Mouse (Mus musculus) limb, embryonic 13.5 days (tissue): ENCODE measurements around the gene Specc1. TPM values are rescaled to one million over a fixed set of nuclear protein-coding genes. Genes with fewer than 3 reads are reported as not detected.

ENCODE experiments used
- ATAC-seq: fragments of 200-750 bp; cut with Nextera tagmentation; 2 replicates; pipeline ENCODE4 v1.8.0; 2017; ENCODE audit warnings: low read depth, moderate number of reproducible peaks, moderate TSS enrichment; ENCODE audit not compliant: low FRiP score
- H3K27ac ChIP-seq: fragments of 300-500 bp; sonication (generic); 2 replicates; pipeline ENCODE4 v1.5.1; 2015; ENCODE audit warnings: inconsistent platforms, mild to moderate bottlenecking, moderate library complexity
- H3K27me3 ChIP-seq: fragments of 300-500 bp; sonication (generic); 2 replicates; pipeline ENCODE4 v1.6.1; 2015; ENCODE audit warnings: mild to moderate bottlenecking, inconsistent platforms
- H3K36me3 ChIP-seq: fragments of 300-500 bp; sonication (generic); 2 replicates; pipeline ENCODE4 v1.6.1; 2015; ENCODE audit warnings: inconsistent platforms, mild to moderate bottlenecking, moderate library complexity
- H3K4me1 ChIP-seq: fragments of 300-500 bp; sonication (generic); 2 replicates; pipeline ENCODE4 v1.6.1; 2015; ENCODE audit warnings: inconsistent platforms
- H3K4me2 ChIP-seq: fragments of 300-500 bp; sonication (generic); replicated peaks from 2 replicates; pipeline ENCODE4 v1.6.1; 2015; ENCODE audit warnings: inconsistent platforms, mild to moderate bottlenecking, moderate library complexity
- H3K4me3 ChIP-seq: fragments of 300-500 bp; sonication (generic); 2 replicates; pipeline ENCODE4 v1.5.1; 2015; ENCODE audit warnings: moderate library complexity, mild to moderate bottlenecking, inconsistent platforms
- H3K9ac ChIP-seq: fragments of 300-500 bp; sonication (generic); 2 replicates; pipeline ENCODE4 v1.6.1; 2015; ENCODE audit warnings: mild to moderate bottlenecking, inconsistent platforms
- H3K9me3 ChIP-seq: fragments of 300-500 bp; sonication (generic); 2 replicates; pipeline ENCODE4 v1.6.1; 2016; ENCODE audit warnings: inconsistent platforms
- WGBS: fragments of 180-500 bp; shearing (Covaris S2); methylation state at CpG from one replicate; pipeline ENCODE4 v1.1.7; 2015; 5-methylcytosine and 5-hydroxymethylcytosine counted together
- polyA plus RNA-seq: library from polyadenylated mRNA; unstranded; fragments of >200 nt; fragmentation: Nextera tagmentation; extraction: Ambion mirVana; gene quantifications from 2 replicates; pipeline ENCODE4 v1.2.1, GENCODE M21; 2015

Specc1 gene
- polyA plus RNA-seq, 1 experiment from 2014 or later: 12.3 TPM

GRCm38 (mm10) chr11:62086648-62087047 is 130.1 kb downstream of the Specc1 start:
- no peaks in the 10 kb centered on the region for H3K27me3 ChIP-seq
- WGBS: 82% methylated on average over 2 of the region's 2 CpGs
- ATAC-seq: no peak
- H3K4me1 ChIP-seq: peaks cover 4% of the 10 kb centered on the region; the same call in 1 of the 2 replicates
- H3K4me2 ChIP-seq: no peak overlapping the region
- no peak overlapping the region for H3K4me3 ChIP-seq
- H3K36me3 ChIP-seq: no peaks in the 10 kb centered on the region
- no peak overlapping the region for H3K27ac ChIP-seq
- H3K9ac ChIP-seq: no peak overlapping the region
- no peaks in the 10 kb centered on the region for H3K9me3 ChIP-seq

GRCm38 (mm10) chr11:62087051-62087450 is 130.5 kb downstream of the Specc1 start:
- Histone ChIP-seq H3K9me3 (no peaks in the 10 kb centered on the region), H3K4me3 (no peak overlapping the region), H3K9ac (no peak overlapping the region), H3K4me2 (no peak overlapping the region), H3K36me3 (no peaks in the 10 kb centered on the region), H3K27me3 (no peaks in the 10 kb centered on the region), H3K4me1 (peaks cover 4% of the 10 kb centered on the region; the same call in 1 of the 2 replicates), H3K27ac (no peak overlapping the region)
- 95% methylated on average over 1 of the region's 1 CpGs for WGBS
- no peak for ATAC-seq

- WGBS: 85% methylated on average over 3 of the region's 3 CpGs
- Histone ChIP-seq H3K27ac (no peak overlapping the region), H3K9ac (no peak overlapping the region), H3K36me3 (no peaks in the 10 kb centered on the region), H3K4me3 (no peak overlapping the region), H3K4me1 (peaks cover 4% of the 10 kb centered on the region; the same call in 1 of the 2 replicates), H3K4me2 (no peak overlapping the region), H3K9me3 (no peaks in the 10 kb centered on the region), H3K27me3 (no peaks in the 10 kb centered on the region)
- ATAC-seq: no peak
Observed at GRCm38 (mm10) chr11:62088651-62089050, 132.1 kb downstream of the Specc1 start.

- Histone ChIP-seq H3K9ac (no peak overlapping the region), H3K4me3 (no peak overlapping the region), H3K27me3 (no peaks in the 10 kb centered on the region), H3K4me2 (no peak overlapping the region), H3K36me3 (no peaks in the 10 kb centered on the region), H3K9me3 (no peaks in the 10 kb centered on the region), H3K4me1 (peaks cover 4% of the 10 kb centered on the region; the same call in 1 of the 2 replicates), H3K27ac (no peak overlapping the region)
- no peak for ATAC-seq
- 64% methylated on average over 6 of the region's 6 CpGs for WGBS
Observed at GRCm38 (mm10) chr11:62090321-62090720, 133.8 kb downstream of the Specc1 start.

- ATAC-seq: no peak
- 68% methylated on average over 3 of the region's 3 CpGs for WGBS
- H3K27ac ChIP-seq: no peak overlapping the region
- no peaks in the 10 kb centered on the region for H3K27me3 ChIP-seq
- H3K4me1 ChIP-seq: no peaks in the 10 kb centered on the region
- H3K4me2 ChIP-seq: no peak overlapping the region
- H3K4me3 ChIP-seq: no peak overlapping the region
- H3K36me3 ChIP-seq: no peaks in the 10 kb centered on the region
- no peak overlapping the region for H3K9ac ChIP-seq
- H3K9me3 ChIP-seq: no peaks in the 10 kb centered on the region
Observed at GRCm38 (mm10) chr11:62103380-62103911, 146.9 kb downstream of the Specc1 start.

- no peak for ATAC-seq
- Histone ChIP-seq H3K36me3 (no peaks in the 10 kb centered on the region), H3K4me1 (no peaks in the 10 kb centered on the region), H3K9me3 (no peaks in the 10 kb centered on the region), H3K4me2 (no peak overlapping the region), H3K9ac (no peak overlapping the region), H3K4me3 (no peak overlapping the region), H3K27me3 (no peaks in the 10 kb centered on the region), H3K27ac (no peak overlapping the region)
- WGBS: 78% methylated on average over 1 of the region's 1 CpGs
Observed at GRCm38 (mm10) chr11:62106401-62106871, 149.9 kb downstream of the Specc1 start.

GRCm38 (mm10) chr11:62107272-62107836 is 150.8 kb downstream of the Specc1 start:
- no peak for ATAC-seq

GRCm38 (mm10) chr11:62118561-62118960 is 162.0 kb downstream of the Specc1 start:
- Histone ChIP-seq H3K4me3 (no peak overlapping the region), H3K4me2 (no peak overlapping the region), H3K9me3 (no peaks in the 10 kb centered on the region), H3K27me3 (no peaks in the 10 kb centered on the region), H3K27ac (no peak overlapping the region), H3K36me3 (peaks cover 11% of the 10 kb centered on the region), H3K4me1 (peaks cover 6% of the 10 kb centered on the region; the same call in 1 of the 2 replicates), H3K9ac (no peak overlapping the region)
- WGBS: 87% methylated on average over 9 of the region's 9 CpGs
- no peak for ATAC-seq

More at GRCm38 (mm10) chr11:62107272-62107836, 150.8 kb downstream of the Specc1 start:
- WGBS: 83% methylated on average over 2 of the region's 2 CpGs
- Histone ChIP-seq H3K9me3 (no peaks in the 10 kb centered on the region), H3K27ac (no peak overlapping the region), H3K36me3 (no peaks in the 10 kb centered on the region), H3K4me3 (no peak overlapping the region), H3K27me3 (no peaks in the 10 kb centered on the region), H3K4me2 (no peak overlapping the region), H3K4me1 (no peaks in the 10 kb centered on the region), H3K9ac (no peak overlapping the region)

GRCm38 (mm10) chr11:62119871-62120270 is 163.3 kb downstream of the Specc1 start:
- H3K9me3 ChIP-seq: no peaks in the 10 kb centered on the region
- peaks cover 11% of the 10 kb centered on the region for H3K36me3 ChIP-seq
- no peak for ATAC-seq
- H3K27me3 ChIP-seq: no peaks in the 10 kb centered on the region
- H3K9ac ChIP-seq: no peak overlapping the region
- H3K27ac ChIP-seq: 0 out of 2 replicates have a peak overlapping the region, but pooled peaks have one; percentile 15
- 39% methylated on average over 3 of the region's 3 CpGs for WGBS
- H3K4me3 ChIP-seq: no peak overlapping the region
- H3K4me1 ChIP-seq: peaks cover 6% of the 10 kb centered on the region; the same call in 1 of the 2 replicates
- H3K4me2 ChIP-seq: no peak overlapping the region

GRCm38 (mm10) chr11:62121365-62121764 is 164.8 kb downstream of the Specc1 start:
- H3K9ac ChIP-seq: no peak overlapping the region
- H3K4me2 ChIP-seq: no peak overlapping the region
- H3K36me3 ChIP-seq: peaks cover 11% of the 10 kb centered on the region
- no peak overlapping the region for H3K4me3 ChIP-seq
- no peak for ATAC-seq
- H3K4me1 ChIP-seq: peaks cover 6% of the 10 kb centered on the region; the same call in 1 of the 2 replicates
- WGBS: 83% methylated on average over 5 of the region's 5 CpGs
- H3K27me3 ChIP-seq: no peaks in the 10 kb centered on the region
- H3K9me3 ChIP-seq: no peaks in the 10 kb centered on the region
- no peak overlapping the region for H3K27ac ChIP-seq

- no peak overlapping the region for H3K27ac ChIP-seq
- 34% methylated on average over 3 of the region's 3 CpGs for WGBS
- no peak overlapping the region for H3K9ac ChIP-seq
- H3K9me3 ChIP-seq: no peaks in the 10 kb centered on the region
- H3K4me3 ChIP-seq: no peak overlapping the region
- no peaks in the 10 kb centered on the region for H3K27me3 ChIP-seq
- H3K4me2 ChIP-seq: no peak overlapping the region
- no peaks in the 10 kb centered on the region for H3K4me1 ChIP-seq
- peaks cover 22% of the 10 kb centered on the region; the same call in 1 of the 2 replicates for H3K36me3 ChIP-seq
- ATAC-seq: no peak
Observed at GRCm38 (mm10) chr11:62127692-62128091, 171.1 kb downstream of the Specc1 start.

GRCm38 (mm10) chr11:62128197-62128596 is 171.6 kb downstream of the Specc1 start:
- Histone ChIP-seq H3K27ac (no peak overlapping the region), H3K4me1 (no peaks in the 10 kb centered on the region), H3K36me3 (peaks cover 22% of the 10 kb centered on the region; the same call in 1 of the 2 replicates), H3K27me3 (no peaks in the 10 kb centered on the region), H3K9me3 (no peaks in the 10 kb centered on the region), H3K4me2 (no peak overlapping the region), H3K4me3 (no peak overlapping the region), H3K9ac (no peak overlapping the region)
- ATAC-seq: no peak
- WGBS: 83% methylated on average over 8 of the region's 8 CpGs
